Mouse (Mus musculus) forebrain, embryonic 14.5 days (tissue): ENCODE data around the gene Smco1. TPM values are rescaled to one million over a fixed set of nuclear protein-coding genes. Genes with fewer than 3 reads are reported as not detected.
A peak's percentile ranks its signal among the peaks of the same experiment; 100 is the strongest.
"Not testable (repeated sequence)": the region's sequence is repeated elsewhere in the genome, so short reads cannot be mapped to it uniquely, and the experiment has no call there.

ENCODE experiments used
- ATAC-seq: fragments of 200-750 bp; cut with Nextera tagmentation; 2 replicates; pipeline ENCODE4 v1.8.0; 2017; ENCODE audit warnings: mild to moderate bottlenecking, moderate library complexity
- DNase-seq: peaks from one replicate; pipeline ENCODE4 v3.0.0-alpha.2; 2015; ENCODE audit warnings: low spot score
- H3K27ac ChIP-seq: fragments of 300-500 bp; sonication (generic); 2 replicates; pipeline ENCODE4 v1.5.1; 2014; ENCODE audit warnings: low read depth, mild to moderate bottlenecking, control low read depth, low read length, moderate library complexity
- H3K27me3 ChIP-seq: fragments of 300-500 bp; sonication (generic); replicated peaks from 2 replicates; pipeline ENCODE4 v1.6.1; 2014; ENCODE audit warnings: low read length, control low read depth, mixed read lengths; ENCODE audit not compliant: control insufficient read depth, insufficient read depth
- H3K36me3 ChIP-seq: fragments of 300-500 bp; sonication (generic); 2 replicates; pipeline ENCODE4 v1.6.1; 2014; ENCODE audit warnings: low read length, control low read depth; ENCODE audit not compliant: control insufficient read depth, insufficient read depth
- H3K4me1 ChIP-seq: fragments of 300-500 bp; sonication (generic); 2 replicates; pipeline ENCODE4 v1.6.1; 2014; ENCODE audit warnings: antibody characterized with exemption, low read length, control low read depth; ENCODE audit not compliant: control insufficient read depth, insufficient read depth
- H3K4me2 ChIP-seq: fragments of 300-500 bp; sonication (generic); 2 replicates; pipeline ENCODE4 v1.6.1; 2014; ENCODE audit warnings: mild to moderate bottlenecking, control low read depth, low read length
- H3K4me3 ChIP-seq: fragments of 300-500 bp; sonication (generic); 2 replicates; pipeline ENCODE4 v1.5.1; 2014; ENCODE audit warnings: low read depth, low read length, control low read depth
- H3K9ac ChIP-seq: fragments of 300-500 bp; sonication (generic); 2 replicates; pipeline ENCODE4 v1.6.1; 2014; ENCODE audit warnings: mild to moderate bottlenecking, low read length, control low read depth, moderate library complexity
- H3K9me3 ChIP-seq: fragments of 300-500 bp; sonication (generic); replicated peaks from 2 replicates; pipeline ENCODE4 v1.6.1; 2016; ENCODE audit warnings: low read length, control low read depth, mixed read lengths; ENCODE audit not compliant: control insufficient read depth
- WGBS: fragments of 180-500 bp; shearing (Covaris S2); extraction: QIAGEN DNeasy Blood & Tissue Kit; methylation state at CpG from one replicate; pipeline ENCODE4 v1.1.7; 2014; 5-methylcytosine and 5-hydroxymethylcytosine counted together
- polyA plus RNA-seq: library from polyadenylated mRNA; unstranded; fragments of >200 nt; fragmentation: Nextera tagmentation; extraction: Ambion mirVana; gene quantifications from 2 replicates; pipeline ENCODE4 v1.2.1, GENCODE M21; 2014

Smco1 gene
- not detected in 2 replicates for polyA plus RNA-seq

DNA sequence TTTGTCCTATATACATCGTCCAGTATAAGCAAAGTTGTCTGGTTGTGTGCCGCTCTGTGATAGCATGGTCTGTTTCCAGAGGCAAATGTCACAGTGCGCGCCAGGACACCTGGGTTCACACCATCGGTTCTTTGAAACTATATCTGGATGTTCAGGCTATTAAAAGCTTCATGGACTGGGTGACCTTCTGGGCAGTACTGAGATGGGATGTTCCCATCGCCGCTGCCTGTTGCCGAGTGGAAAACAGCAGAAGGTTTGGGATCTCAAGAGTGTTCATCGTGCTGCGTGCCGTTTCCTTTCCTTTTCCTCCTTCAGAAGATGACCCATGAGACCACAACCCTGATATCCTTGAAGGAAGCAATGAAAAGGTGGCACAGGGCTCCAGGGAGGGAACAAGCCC is at the start of gene Smco1:
TSS of gene Smco1 (plus strand) at position 178 of the 400 bp plus-strand sequence.
- no peaks in the 10 kb centered on the region for H3K4me1 ChIP-seq
- WGBS = 90% methylated on average over 11 of the region's 11 CpGs
- DNase-seq = no peak

DNA sequence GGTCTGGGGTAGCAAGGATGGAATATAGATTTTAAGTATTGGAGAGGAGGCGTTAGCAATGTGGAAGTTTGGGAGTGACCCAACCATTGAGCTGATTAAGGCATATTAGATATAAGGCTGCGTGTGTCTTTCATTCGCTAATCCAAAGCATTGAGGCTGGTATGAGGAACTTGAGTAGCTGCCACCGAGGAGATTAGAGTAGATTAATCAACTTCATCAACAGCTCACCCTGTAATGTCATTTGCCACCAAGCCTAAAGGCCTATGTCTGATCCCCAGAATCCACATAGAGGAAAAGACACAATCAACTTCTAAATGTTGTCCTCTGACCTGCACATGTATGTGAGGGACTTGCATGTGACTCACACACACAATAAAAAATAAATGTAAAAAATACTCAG is 49.5 kb upstream of the Smco1 start:
- no peak for DNase-seq
- Histone ChIP-seq H3K9ac (no peak overlapping the region), H3K27me3 (no peaks in the 10 kb centered on the region), H3K27ac (no peak overlapping the region), H3K36me3 (no peaks in the 10 kb centered on the region), H3K4me1 (no peaks in the 10 kb centered on the region), H3K9me3 (no peaks in the 10 kb centered on the region), H3K4me2 (no peak overlapping the region), H3K4me3 (no peak overlapping the region)
- ATAC-seq = no peak
- WGBS = 78% methylated on average over 4 of the region's 4 CpGs

More for the DNA sequence above, at the start of gene Smco1:
- ATAC-seq = no peak
- H3K9me3 ChIP-seq = no peaks in the 10 kb centered on the region
- H3K4me2 ChIP-seq = no peak within 1 kb of the TSS
- H3K4me3 ChIP-seq = no peak within 1 kb of the TSS
- H3K36me3 ChIP-seq = no peaks in the 10 kb centered on the region
- H3K9ac ChIP-seq = no peak within 1 kb of the TSS
- no peak within 1 kb of the TSS for H3K27ac ChIP-seq
- no peaks in the 10 kb centered on the region for H3K27me3 ChIP-seq

DNA sequence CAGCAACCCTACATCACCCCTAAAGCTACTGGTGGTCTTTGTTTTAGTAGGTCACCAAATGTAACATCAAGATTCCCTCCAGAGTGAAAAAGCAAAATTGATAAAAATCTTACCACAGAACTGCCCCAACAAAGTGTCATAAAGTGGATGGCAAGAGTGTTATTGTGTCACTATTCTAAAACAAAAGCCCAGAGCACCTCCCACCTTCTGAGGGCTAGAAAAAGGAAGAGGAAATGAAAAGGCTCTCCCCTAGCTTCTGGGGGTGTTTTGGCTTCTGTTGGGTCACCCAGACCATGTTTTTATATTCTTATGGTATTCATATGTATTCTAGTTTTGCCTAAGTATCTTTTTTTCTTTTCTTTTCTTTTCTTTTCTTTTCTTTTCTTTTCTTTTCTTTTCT is 48.9 kb upstream of the Smco1 start:
- Histone ChIP-seq H3K4me3 (no peak overlapping the region), H3K27me3 (no peaks in the 10 kb centered on the region), H3K36me3 (no peaks in the 10 kb centered on the region), H3K4me2 (no peak overlapping the region), H3K27ac (no peak overlapping the region), H3K9ac (no peak overlapping the region), H3K4me1 (no peaks in the 10 kb centered on the region), H3K9me3 (no peaks in the 10 kb centered on the region)
- ATAC-seq (no peak), DNase-seq (no peak)

DNA sequence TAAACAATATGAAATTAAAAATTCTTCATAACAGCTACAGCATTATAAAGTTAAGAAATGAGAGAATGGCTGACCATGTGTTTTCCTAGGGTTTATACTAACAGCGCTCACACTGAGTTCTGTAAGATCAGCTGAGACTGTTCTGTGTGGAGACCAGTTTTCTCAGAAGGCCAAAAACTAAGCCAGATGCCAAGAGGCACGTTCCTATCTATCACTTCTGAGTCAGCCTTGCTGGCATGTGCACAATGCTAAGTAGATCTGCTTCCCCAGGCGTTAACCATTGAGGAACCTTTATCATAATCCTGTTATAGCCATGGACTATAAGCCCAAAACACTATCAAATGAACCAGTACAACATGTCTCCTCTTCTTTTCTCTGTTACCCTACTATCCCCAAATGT is 39.2 kb upstream of the Smco1 start:
- not testable (repeated sequence) for H3K4me2 ChIP-seq, DNase-seq, ATAC-seq, H3K9ac ChIP-seq, H3K27me3 ChIP-seq, H3K9me3 ChIP-seq, H3K27ac ChIP-seq, H3K4me1 ChIP-seq, H3K4me3 ChIP-seq
- H3K36me3 ChIP-seq = peaks cover 41% of the 10 kb centered on the region
- 91% methylated on average over 3 of the region's 3 CpGs for WGBS

DNA sequence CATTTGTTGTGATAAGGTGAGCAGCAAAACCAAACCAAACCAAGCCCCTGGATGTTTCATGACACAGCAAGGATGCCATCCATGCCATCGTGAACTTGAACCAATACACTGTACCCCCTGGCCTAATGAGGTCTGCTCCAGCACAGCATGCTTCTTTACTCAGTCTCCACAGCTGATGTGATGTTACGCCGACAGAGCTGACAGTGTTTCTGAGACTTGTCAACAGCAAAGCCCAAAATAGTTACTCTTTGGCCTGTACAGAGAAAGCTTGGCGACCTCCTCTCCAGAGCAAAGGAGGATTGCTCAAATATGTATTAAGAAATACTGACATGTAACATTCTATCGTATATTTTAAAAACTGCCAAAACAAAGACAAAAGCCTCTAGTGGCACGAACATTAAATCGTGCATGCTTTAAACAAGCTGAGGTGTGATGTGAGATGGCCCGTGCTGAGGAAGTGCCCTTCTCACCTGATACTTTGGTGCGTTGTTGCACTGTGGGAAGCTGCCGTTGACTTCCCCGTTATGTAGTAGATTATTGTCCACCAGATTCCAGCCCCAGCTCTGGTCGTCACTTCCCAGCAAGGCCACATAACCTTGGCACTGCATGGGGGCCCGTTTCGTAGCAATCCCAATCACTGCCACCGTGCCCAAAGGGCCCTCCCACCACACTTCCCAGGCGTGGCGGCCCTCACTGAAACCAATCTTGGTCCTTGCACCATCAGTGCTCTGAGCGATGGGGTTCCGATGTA is 33.2 kb upstream of the Smco1 start:
- WGBS = 92% methylated on average over 19 of the region's 19 CpGs
- Histone ChIP-seq H3K4me2 (no peak overlapping the region), H3K9me3 (no peaks in the 10 kb centered on the region), H3K27ac (no peak overlapping the region), H3K9ac (no peak overlapping the region), H3K27me3 (no peaks in the 10 kb centered on the region), H3K4me3 (no peak overlapping the region), H3K4me1 (no peaks in the 10 kb centered on the region), H3K36me3 (peaks cover 42% of the 10 kb centered on the region)
- no peak for ATAC-seq
- DNase-seq = no peak

DNA sequence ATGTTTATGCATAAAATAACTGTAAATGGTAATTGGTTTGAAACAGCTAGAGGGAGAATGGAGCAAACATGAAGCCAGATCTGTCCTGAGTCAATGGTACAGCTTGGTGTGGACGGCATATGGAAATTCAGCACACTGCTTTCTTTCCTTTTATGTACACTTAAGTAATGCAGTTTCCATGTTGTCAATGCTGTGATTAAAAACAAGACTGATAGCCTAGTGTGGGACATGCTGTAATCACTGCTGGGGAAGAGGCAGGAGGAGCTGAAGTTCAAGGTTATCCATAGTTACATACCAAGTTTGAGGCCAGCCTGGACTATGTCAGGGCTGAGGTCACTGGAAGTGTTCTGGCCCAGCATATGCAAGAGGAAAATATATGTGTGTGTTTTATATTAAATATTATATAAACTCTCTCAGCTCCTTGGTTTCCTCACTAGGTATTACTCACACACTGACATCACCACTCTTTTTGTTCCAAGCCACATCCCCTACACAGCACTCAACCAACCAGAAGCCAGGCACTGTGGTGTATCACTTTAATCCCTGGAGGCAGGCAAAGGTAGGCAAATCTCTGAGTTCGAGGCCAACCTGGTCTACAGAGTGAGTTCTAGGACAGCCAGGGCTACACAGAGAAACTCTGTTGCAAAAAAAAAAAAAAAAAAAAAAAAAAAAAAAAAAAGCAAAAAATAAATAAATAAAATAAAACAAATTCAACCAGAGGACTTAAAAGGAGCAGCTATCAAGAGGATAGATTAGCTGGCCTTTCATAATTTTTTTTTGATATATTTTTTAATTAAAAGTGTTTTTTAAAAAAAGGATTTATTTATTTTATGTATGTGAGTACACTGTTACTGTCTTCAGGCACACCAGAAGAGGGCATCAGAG is 31.6 kb upstream of the Smco1 start:
- DNase-seq = no peak
- no peak overlapping the region for H3K4me3 ChIP-seq
- no peaks in the 10 kb centered on the region for H3K27me3 ChIP-seq
- ATAC-seq = no peak
- H3K4me2 ChIP-seq = no peak overlapping the region
- no peak overlapping the region for H3K9ac ChIP-seq
- no peaks in the 10 kb centered on the region for H3K4me1 ChIP-seq
- H3K27ac ChIP-seq = no peak overlapping the region
- peaks cover 27% of the 10 kb centered on the region for H3K36me3 ChIP-seq
- no peaks in the 10 kb centered on the region for H3K9me3 ChIP-seq
- WGBS = 92% methylated on average over 2 of the region's 2 CpGs

DNA sequence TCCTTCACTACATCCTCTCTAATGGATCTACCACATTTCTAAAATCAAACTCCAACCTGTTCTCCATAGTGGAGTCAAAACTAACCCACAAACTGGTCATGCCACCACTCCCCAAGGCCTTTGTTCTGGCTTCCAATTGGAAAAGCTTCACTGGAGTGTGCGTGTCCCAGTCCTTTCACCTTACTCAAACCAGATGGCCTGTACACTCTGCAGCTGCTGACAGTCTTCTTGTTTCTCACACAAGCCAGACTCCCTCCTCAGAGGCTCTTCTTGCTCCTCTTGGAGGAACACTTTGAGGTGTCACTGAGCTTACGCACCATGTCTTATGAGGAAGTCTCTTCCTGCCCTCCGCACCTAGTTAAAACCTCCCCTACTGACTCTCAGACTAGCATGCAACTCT is 27.4 kb upstream of the Smco1 start:
- H3K9ac ChIP-seq = no peak overlapping the region
- H3K27ac ChIP-seq = no peak overlapping the region
- H3K36me3 ChIP-seq = no peaks in the 10 kb centered on the region
- H3K9me3 ChIP-seq = no peaks in the 10 kb centered on the region
- no peaks in the 10 kb centered on the region for H3K27me3 ChIP-seq
- H3K4me2 ChIP-seq = no peak overlapping the region
- ATAC-seq (no peak), DNase-seq (no peak)
- no peak overlapping the region for H3K4me3 ChIP-seq
- peaks cover 12% of the 10 kb centered on the region for H3K4me1 ChIP-seq
- WGBS = 90% methylated on average over 3 of the region's 3 CpGs

DNA sequence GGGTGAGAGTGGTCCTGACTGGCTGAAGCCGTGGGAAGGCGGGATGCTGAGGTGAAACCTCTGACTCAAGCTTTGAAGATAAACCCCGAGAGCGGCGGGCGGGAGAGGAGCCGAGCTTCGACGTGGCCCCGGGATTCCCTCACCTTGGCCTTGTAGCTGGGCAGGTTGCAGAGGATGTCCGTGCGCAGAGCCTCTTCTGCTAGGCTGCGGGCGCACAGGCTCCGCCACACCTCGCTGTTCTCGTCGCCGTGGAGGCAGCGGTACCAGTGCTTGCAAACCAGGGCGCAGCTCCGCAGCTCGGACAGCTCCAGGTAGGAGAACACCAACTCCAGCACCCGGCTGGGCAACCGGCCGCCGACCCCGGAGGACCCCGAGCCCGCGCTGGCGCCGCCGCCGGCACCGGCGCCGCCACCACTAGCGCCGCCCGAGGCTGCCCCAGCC is 24.9 kb upstream of the Smco1 start:
- Histone ChIP-seq H3K27ac (peak overlapping the region; percentile 95), H3K4me1 (peaks cover 12% of the 10 kb centered on the region), H3K36me3 (no peaks in the 10 kb centered on the region), H3K9ac (peak overlapping the region; percentile 92), H3K4me3 (peak overlapping the region; percentile 84), H3K9me3 (no peaks in the 10 kb centered on the region), H3K4me2 (peak overlapping the region; percentile 81), H3K27me3 (no peaks in the 10 kb centered on the region)
- ATAC-seq = no peak
- DNase-seq = peak; percentile 39
- 0% methylated on average over 33 of the region's 41 CpGs for WGBS

DNA sequence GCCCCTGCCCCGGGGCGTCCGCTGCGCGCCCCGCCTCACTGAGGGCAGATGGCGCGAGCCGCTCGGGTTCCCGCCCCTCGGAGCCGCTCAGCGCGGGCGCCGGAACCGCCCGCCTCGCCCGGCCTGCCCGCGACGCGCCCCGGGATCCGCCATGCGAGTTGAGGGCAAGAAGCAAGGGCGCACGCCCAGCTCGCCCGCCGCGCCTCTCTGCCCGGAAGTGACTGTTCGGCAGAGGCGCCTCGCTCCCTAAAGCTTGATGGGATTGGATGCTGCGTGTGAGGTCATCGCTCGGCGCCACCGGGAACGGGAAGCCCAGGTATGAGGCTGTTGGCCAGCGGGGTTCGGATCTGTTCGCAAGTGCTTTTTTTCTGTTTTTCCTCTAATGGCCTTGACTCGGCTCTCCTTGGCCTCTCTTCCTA is 24.3 kb upstream of the Smco1 start, which contains the start of the genes Fbxo45 and Wdr53:
TSS of gene Fbxo45 (minus strand) at position 207 of the 419 bp plus-strand sequence.
TSS of gene Wdr53 (plus strand) at position 276 of the 419 bp plus-strand sequence.
- Histone ChIP-seq H3K4me1 (peaks cover 12% of the 10 kb centered on the region), H3K36me3 (peaks cover under 1% of the 10 kb centered on the region), H3K4me2 (peak within 1 kb of the TSS; percentile 81), H3K9me3 (no peaks in the 10 kb centered on the region), H3K4me3 (peak within 1 kb of the TSS; percentile 84), H3K27ac (peak within 1 kb of the TSS; percentile 95), H3K9ac (peak within 1 kb of the TSS; percentile 92), H3K27me3 (no peaks in the 10 kb centered on the region)
- ATAC-seq (peak; percentile 99), DNase-seq (peak; percentile 98)
- 0% methylated on average over 33 of the region's 48 CpGs for WGBS
